Mouse (Mus musculus) olfactory bulb, adult 2 months (tissue): ENCODE measurements at regions not wholly inside any gene's neighbourhood (a gene's known extent, or its start where the extent isn't known, plus 50 kb on each side); places are given as distances from the start of the nearest gene placed in this dataset.

Experiments
- CTCF ChIP-seq: fragments of 200-500 bp; IDR thresholded peaks from 2 replicates; pipeline ENCODE4 v1.5.1; 2012; ENCODE audit warnings: low read depth, mild to moderate bottlenecking, low read length, moderate library complexity; ENCODE audit not compliant: insufficient read depth
- POLR2A ChIP-seq: fragments of 200-500 bp; IDR thresholded peaks from 2 replicates; pipeline ENCODE4 v1.6.1; 2012; ENCODE audit warnings: mild to moderate bottlenecking, low read depth, low read length, moderate library complexity; ENCODE audit not compliant: insufficient read depth

- TF ChIP-seq CTCF (no peak), POLR2A (no peak)
Observed at GRCm38 (mm10) chr4:31877389-31877788, 86.5 kb upstream of the Map3k7 start.
